Mouse (Mus musculus) heart, adult 18-20 months (tissue): ENCODE measurements around the gene Itgae. TPM values are rescaled to one million over a fixed set of nuclear protein-coding genes. Genes with fewer than 3 reads are reported as not detected.

Experiments used
- DNase-seq, 2 experiments: peaks; one replicate each; pipeline ENCODE4 v3.0.0; 2021 to 2022; ENCODE audit warnings: mixed read lengths in 1 of 2
- total RNA-seq, 2 experiments: library from RNA; stranded (reverse); gene quantifications; 2 replicates each; pipeline ENCODE4 v1.2.3; 2021

The Itgae gene
- total RNA-seq, 2 experiments from 2014 or later = 0.10 to 0.41 TPM

- no peak for DNase-seq
Measured at GRCm38 (mm10) chr11:73146026-73146974, 55.9 kb downstream of the Itgae start.

DNA sequence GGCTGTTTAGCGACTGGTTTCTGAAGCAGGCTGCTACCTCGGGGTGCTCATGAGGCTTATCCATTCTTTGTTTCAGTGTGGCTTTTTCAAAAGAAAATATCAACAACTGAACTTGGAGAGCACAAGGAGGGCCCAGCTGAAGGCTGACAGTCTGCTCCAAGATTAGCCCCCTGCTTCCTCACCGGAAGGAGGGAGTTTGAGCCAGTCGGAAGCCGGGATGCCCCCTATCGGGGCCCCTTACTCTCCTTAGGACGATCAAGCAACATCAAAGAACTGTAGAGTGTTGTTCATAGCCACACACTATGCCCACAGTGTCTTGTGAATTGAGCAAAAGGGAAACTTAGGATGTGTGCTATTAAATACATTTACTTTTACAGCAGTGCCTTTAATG lies 56.6 kb downstream of the Itgae start:
- DNase-seq = no peak

DNA sequence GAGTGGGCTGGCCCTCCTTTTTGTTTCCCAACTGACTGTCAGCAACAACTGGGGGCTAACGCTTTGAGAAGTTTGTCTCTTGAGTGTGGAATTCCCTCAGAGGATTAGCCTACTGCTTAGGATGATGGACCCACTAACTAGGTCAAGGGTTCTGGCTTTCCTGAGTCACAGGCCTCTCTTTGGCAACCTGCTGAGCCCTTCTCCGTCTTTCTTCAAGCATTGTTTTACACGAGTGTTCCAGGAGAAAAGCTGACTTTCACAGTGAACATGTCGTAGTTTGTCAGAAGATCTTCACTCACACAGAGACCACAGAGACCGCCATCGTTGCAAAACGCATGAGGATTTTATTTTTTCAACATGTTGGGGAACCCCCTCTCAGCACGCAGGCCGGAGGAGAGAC lies 57.8 kb downstream of the Itgae start:
- DNase-seq = no peak

- no peak for DNase-seq
Measured at GRCm38 (mm10) chr11:73155071-73155470, 64.7 kb downstream of the Itgae start.

DNA sequence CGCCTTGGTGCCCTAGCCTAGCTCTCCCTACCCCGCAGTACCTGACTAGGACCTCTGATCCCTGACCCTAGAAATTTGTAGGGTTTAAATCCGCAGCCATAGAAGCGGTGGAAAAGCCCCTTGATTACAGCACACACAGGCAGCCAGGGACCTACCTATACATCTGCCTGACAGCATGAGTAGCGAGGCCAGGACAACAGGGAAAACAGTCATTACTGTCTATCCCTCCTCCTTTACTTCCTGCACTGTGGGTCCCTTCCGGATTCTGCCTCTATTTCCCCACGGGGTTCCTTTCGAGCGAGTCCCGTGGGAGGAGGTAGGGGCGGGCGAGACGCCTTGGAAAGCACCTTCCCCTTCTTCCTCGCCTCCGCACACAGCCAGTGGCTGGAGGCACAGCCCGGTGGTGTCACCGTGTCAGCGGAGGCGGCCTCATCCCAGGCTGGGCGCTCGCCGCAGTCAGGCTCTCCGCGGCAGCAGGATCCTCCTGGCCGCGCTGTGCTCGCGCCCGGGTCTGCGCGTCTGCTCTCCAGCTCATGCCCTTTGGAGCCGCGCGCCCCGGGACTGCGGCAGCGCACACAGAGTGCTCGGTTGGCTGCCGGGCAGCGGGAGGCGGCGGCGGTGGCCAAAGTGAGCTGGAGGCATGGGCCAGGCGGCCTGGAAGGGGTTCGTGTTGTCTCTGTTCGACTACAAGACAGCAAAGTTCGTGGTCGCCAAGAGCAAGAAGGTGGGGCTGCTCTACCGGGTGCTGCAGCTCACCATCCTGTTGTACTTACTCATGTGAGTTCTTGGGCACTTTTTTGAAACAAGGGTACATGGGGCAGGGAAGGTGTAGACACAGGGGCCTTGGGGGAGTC lies 69.8 kb downstream of the Itgae start, which contains the start of gene P2rx5:
TSS of gene P2rx5 (plus strand) at position 465 of the 854 bp plus-strand sequence.
- DNase-seq = peak in 1 of 2 experiments; percentile 52

DNA sequence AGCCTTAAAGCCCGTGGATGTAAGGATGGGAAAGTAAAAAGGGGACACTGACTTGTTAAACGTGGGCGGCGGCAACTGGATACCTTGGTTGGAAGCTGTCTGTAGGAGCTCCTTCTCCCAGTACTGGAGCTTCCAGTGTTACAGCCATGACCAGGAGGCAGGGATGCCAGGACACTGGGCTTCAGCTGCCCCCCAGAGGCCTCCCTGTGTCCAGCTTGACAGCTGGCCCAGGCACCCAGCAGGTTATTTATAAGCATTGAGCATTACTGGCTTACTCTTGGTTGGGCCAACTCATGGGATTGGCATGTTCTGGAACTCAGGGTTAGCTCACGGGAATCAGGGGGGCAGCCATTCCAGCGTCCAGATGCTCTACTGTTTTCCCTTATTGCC lies 70.4 kb downstream of the Itgae start:
- DNase-seq = peak; percentile 72 to 86

GRCm38 (mm10) chr11:73161616-73162015 lies 71.2 kb downstream of the Itgae start:
- no peak for DNase-seq

DNA sequence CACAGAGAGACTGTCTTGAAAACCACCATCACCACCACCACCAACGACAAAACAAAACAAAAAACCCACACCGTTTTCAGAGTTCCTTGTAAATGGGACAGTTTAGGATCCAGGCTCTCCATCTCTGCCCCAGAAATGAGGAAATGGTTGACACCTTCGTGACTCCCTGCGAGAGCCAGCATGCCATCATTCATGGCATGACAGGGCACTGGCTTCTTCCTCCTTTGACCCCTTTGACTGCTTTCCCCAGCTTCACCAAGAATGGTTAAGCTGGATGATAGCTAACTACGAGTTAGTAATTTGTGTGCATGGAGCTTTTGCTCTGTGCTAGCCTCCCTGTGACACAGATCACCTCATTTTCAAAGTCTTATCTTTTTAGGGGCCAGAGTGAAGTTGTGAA lies 71.9 kb downstream of the Itgae start:
- DNase-seq = no peak

GRCm38 (mm10) chr11:73168071-73168470 lies 77.7 kb downstream of the Itgae start:
- no peak for DNase-seq

- no peak for DNase-seq
Measured at GRCm38 (mm10) chr11:73168576-73168975, 78.2 kb downstream of the Itgae start.

DNA sequence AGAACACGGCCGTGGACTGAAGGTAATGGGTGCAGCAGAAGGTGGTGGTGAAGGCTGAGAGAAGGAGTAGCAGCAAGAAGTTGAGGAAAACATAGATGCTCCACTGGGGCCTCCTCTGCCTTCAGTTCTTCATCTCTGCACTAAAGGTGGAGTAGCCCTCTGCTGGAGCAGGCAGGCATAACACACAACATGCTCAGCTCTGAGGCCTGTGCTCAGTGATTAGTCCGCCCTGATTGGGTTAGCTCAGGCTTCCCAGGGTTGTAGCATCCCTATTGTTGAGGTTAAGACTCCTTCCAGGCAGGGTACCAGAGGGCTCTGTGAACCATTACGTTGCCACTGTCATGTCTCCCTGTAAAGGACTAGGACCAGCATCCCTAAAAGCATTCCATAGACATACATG lies 78.8 kb downstream of the Itgae start:
- peak; percentile 34 to 72 for DNase-seq

DNA sequence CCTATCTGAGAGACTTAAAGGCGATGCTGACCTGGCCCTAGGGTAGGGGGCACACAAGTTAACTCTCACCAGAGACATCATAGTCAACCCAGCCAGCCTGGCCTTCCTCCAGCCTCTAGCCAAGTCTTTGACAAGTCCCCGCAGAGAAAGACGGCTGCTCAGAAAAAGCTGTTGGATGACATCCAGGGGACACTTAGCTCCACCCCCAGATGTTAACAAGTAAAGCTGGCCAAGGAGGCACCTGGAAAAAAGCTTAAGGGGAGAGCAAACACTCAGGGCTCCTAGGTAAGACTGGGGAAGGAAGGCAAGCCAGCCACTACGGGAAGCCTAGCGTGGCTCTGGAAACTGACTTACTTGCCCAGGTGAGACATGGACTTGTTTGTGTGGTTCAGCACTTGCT lies 81.8 kb downstream of the Itgae start:
- peak; percentile 75 to 87 for DNase-seq

DNA sequence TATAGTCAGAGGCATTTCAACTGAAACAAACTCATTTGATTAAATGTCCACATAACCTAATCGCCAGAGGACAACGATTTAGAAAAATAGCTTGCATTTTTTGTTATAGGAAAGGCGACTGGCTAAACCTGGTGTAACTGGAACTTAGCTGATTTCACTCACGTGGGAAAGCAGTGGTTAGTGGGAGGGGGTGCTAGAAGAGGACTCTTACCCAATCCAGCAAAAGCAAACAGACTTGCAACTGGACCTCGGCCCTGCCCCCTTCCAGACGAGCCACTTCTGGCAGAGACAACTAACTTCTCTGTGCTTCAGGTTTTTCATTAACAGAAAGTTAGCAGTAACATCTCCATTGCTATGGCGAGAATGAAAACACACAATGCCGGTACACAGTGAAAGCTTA lies 85.2 kb downstream of the Itgae start:
- DNase-seq = no peak

DNA sequence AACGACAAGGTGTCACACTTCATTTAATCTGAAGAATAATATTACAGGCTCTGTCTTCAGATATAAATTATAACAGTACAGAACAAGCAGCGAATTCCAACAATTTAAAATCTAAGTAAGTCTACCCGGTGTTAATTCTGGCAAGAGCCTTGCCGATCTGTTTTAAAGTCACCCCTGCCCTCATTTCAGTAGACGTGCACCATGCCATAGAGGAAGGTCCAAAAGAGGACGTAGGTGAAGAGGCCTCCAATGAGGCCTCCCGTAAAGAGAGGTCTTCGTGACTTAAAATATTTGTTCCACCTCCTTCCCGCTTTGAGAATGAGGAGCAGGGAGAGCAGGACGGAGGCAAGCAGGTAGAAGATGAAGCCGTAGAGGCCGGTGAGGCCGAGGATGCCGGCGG lies 85.8 kb downstream of the Itgae start:
- DNase-seq = no peak

DNA sequence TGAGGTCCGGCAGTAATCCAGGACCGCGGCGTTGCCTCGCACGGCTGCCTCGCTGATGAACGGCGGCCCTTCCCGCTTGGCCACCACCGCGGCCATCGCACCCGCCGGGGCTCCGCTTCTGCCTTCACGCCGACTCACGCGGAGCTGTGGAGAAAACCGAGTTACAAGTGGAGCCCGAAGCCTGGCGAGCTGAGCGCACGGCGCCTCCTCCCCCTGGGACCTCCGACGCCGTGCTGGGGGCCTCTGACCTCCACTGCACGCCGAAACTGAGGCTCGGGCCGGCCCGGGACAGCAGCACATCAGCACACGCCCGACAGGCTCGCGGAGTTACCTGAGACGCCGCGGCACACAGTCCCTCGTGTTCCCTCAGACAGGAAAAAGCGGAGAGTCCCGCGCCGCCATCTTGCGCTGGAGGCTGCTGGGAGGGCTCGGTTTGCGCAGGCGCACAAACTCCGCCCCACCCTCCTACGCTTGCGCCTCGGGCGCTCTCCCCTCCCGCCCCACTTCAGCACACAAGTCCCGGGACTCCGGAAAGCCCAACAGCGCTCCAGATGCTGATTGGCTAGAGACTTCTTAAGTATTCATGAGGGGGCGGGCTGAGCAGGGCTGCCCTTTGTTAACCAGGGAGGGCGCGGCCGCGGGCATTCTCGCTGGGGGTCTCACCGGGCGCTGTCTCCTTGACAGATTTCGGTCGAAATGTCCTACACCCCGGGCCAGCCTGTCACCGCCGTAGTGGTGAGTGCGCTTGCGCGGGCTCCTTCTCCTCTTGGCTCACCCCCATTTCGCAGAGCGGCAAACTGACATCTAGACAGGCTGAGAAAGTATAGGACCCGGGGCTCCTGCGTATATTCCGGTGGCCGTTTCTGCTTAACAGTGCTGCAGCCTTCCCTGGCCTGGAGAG lies 86.5 kb downstream of the Itgae start, which contains the start of the genes Emc6 and Tax1bp3:
TSS of gene Emc6 (minus strand) at position 430 of the 901 bp plus-strand sequence.
TSS of gene Tax1bp3 (plus strand) at position 476 of the 901 bp plus-strand sequence.
- DNase-seq = peak; percentile 96 to 98

- peak; percentile 86 to 90 for DNase-seq
Measured at GRCm38 (mm10) chr11:73177509-73177875, 87.1 kb downstream of the Itgae start.

GRCm38 (mm10) chr11:73177895-73178294 lies 87.5 kb downstream of the Itgae start:
- DNase-seq = peak in 1 of 2 experiments; percentile 26

- no peak for DNase-seq
Measured at GRCm38 (mm10) chr11:73185872-73186615, 95.7 kb downstream of the Itgae start.

DNA sequence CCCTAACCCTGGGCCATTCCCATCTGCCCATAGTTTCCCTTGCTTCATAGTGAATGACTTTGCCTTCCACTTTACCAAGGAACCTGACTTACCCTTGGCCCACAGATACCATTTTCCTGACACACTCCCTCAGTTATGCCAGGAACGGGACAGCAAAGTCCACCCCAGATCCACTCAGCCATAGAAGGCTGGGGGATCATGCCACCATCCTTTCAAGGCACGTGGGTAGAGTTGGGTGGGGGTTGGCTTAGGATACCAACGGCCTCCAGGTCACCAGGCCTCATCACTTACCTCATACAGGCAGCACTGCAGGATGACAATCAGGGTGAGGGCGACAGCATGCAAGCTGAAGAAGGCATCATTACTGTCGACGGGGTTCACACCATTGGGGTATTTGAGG lies 96.8 kb downstream of the Itgae start:
- DNase-seq = no peak

DNA sequence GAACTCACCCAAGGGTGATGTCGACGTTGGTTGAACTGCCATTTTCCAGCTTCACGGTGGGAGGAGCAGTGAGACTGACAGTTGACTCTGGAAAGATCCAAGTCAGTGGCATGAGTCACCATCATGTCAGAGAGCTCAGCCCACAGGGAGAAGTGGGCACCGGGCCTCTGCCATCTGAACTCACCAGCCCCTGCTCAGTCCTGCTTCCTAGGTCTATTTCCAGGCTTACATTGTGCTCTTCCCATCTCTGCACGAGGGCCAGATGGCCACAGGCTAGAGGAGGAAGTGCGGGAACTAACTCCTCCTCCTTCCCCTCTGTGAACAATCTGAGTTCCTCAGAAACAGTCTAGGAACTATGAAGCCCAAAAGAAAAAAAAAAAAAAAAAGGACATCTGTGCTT lies 102.7 kb downstream of the Itgae start:
- DNase-seq = peak in 1 of 2 experiments; percentile 42

DNA sequence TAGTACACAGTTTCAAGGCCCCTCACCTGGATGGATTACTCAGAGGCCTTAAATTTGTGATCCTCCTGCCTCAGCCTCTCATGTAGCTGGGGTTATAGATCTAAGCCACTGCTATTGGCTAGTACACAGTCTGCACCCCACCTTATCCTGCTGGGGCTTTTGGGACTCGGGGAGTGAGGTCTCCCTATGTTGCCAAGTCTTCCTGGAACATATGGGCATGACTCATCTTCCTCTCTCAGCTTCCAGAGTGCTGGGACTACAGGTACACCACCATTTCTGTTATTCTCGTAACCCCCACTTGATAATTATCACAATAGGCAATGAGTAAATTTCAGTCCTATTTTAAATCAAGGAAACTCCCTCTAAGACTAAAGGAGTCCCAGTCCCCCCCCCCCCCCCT lies 104.1 kb downstream of the Itgae start:
- DNase-seq = no peak
